Mouse (Mus musculus) adrenal gland, adult 8-10 months (tissue): ENCODE results near the gene Baz1b. TPM values are rescaled to one million over a fixed set of nuclear protein-coding genes. Genes with fewer than 3 reads are reported as not detected.
"Not testable (repeated sequence)": the region's sequence is repeated elsewhere in the genome, so short reads cannot be mapped to it uniquely, and the experiment has no call there.

Source experiments
- DNase-seq: peaks from one replicate; pipeline ENCODE4 v3.0.0; 2022
- total RNA-seq, 4 experiments: library from RNA; stranded (reverse); gene quantifications; 2 replicates each; pipeline ENCODE4 v1.2.4; 2022

Gene Baz1b
- total RNA-seq, 4 experiments from 2014 or later = 71.4 to 118 (median 94.8) TPM

DNA sequence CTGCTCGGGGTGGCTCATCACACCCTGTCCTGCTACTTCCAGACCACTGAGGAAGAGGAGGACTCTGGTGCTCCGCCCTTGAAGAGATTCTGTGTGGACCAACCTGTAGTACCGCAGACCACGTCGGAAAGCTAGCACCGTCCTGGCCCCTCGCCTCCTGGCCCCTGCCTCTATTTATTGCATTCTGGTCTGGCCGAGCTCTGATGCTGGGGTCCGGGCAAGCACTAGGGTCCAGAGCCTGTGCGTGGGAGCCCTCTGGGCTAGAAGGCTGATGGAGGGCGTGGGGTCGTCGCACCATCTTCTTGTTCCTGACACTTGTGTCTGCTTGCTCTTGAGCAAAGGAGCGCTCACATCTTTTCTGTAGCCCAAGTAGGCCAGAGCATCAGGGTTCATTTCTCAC, 6.3 kb upstream of the Baz1b start:
- DNase-seq = no peak

DNA sequence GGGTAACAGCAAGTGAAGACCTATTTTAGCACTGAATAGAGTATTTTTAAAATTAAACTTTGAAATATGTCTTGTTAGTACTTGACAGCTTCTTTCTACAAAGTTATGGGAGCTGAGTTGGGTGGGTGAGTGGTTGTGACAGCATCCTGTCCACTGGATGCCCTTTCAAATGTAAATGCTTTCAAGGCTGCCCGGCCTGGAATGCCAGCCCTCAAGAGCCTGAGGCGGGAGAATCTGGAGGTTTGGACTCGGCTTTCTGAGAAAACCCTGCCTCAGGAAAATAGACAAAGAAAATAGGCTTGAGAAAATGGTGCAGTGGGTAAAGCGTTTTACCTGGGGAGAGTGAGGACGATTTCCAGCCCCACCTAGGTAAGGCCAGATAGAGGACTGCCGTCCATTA, 5.3 kb upstream of the Baz1b start:
- DNase-seq = no peak

DNA sequence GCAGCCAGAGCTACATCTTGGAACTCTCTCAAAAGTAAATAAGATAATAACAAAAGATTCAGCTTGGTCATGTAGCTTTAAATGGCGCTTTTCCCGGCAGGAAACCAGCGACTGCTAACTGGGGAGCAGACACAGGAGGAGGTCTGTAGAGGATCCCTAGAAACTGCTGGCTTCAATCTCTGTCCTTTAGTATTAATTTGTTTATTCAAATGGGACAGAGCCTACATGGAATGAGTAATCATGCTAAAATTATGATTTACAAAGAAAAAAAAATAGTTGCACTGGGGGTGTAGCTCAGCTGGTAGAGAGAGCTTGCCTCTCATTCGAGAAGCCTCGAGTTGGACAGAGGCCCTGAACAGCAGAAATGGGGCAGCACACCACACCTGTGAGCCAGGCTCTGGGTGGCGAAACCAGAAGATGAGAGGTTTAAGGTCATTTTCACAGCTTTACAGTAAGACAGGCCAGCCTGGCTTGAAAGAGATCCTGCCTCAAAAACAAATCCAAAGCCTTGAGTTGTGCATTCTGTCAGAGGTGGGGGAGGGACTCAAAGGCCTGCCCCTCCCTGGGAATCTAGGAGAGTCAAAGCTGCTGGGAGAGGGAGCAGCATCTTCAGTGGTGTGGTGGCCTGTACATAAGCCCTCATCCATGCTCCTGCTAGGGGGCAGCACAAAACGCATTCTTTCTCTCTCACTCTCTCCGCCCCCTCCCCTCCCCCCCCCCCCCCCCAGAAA, 3.8 kb upstream of the Baz1b start:
- DNase-seq = no peak

DNA sequence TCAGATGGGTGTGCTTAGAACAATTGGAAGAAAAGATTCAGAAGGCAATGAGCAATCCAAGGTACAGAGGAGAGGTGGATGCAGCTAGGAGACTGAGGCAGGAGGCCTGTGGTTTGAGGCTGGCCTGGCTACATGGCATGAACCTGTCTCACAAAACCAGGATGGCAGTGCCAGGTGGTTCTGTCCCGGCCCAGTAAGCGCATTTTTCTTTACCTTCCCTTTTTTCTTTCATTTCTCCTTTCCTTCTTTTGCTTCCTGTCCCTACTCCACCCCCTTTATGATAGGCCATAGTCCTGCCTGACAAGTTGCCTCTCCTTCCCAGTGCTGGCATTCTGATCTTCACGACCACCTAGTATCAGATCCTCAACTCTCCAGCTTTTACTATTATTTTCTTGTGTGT, 2.0 kb upstream of the Baz1b start:
- DNase-seq = no peak

DNA sequence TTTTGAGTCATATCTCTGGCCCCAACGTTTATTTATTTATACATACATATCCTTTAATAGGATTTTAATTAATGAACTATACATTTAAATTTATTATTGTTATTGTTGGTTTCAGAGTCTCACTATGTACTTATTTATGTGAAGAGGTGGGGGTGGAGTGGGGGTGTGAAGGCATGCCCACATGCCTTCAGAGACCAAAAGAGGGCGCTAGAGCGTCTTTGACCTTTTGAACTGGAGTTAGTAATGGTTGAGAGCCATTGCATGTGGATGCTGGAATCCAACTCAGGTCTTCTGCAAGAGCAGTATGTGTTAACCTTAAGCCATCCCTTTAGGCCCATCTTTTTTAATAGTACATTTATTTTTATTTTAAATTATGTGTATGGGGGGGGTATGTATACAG, 1.5 kb upstream of the Baz1b start:
- no peak for DNase-seq

DNA sequence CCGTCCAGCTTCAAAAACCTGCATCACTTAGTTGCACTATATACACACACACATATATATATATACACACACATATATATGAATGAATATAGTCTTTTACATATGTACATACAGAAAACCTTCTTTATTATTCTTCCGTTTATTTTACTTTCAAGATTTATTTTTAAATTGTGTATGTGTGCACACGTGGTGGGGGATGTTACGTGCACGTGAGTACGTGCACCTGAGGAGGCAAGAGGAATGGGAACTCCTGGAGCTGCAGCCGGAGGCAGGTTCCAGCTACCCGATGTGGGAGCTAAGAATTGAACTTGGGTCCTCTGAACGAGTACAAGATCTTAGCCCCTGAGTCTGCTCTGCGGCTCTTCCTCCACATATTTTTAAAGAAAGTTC, 838 bp upstream of the Baz1b start:
- DNase-seq = no peak

DNA sequence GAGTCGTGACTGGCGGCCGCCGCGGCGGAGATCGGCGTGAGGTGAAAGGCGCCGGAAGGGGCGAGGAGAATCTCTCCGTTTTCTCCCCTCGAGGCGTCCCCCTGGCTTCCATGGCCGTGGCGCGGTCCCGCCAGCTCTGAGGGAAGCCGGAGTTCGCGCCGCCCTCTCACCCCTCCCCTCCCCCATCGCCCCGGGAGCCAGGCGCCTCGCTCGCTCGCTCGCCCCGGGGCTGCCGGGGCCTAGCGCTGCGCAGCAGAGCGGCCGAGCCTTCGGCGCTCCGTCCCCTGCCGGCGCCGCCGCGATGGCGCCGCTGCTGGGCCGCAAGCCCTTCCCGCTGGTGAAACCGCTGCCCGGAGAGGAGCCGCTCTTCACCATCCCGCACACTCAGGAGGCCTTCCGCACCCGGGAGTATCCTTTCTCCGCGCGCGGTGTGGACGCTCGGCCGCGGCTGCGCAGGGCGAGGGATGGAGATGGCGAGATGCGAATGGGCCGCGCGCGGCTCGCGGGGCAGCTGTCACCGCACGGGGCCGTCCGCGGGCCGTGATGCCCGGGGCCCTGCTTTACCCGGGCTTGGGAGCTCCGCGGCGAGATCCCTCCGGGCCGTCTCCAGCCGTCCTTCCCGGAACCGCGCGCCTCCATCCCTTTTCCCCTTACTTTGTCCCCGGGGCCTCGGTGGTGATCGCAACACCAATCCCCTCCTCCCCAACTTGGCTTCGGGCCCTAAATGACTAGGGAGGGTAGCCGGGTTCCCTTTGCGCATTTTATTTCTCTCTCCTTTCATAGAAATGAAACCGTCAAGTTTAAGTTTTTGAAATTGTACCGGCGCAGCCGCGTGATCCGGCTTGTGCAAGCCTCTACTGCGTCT, 517 bp downstream of the Baz1b start:
- no peak for DNase-seq

DNA sequence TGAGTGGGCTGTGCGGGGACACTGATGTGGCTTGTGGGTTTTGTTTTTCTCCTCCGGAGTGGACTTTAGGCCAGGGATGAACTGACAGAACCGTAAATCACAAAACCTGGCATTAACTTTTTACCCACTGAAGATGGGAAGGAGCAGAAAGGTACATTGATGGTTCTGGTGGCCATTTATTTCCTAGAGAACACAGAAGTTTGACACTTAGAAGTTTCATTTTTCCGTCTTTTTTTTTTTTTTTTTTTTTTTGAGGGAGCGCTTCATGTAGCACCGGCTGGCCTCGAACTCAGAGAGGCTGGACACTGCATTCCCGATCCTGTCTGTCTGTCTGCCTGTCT, 1.1 kb downstream of the Baz1b start:
- no peak for DNase-seq

DNA sequence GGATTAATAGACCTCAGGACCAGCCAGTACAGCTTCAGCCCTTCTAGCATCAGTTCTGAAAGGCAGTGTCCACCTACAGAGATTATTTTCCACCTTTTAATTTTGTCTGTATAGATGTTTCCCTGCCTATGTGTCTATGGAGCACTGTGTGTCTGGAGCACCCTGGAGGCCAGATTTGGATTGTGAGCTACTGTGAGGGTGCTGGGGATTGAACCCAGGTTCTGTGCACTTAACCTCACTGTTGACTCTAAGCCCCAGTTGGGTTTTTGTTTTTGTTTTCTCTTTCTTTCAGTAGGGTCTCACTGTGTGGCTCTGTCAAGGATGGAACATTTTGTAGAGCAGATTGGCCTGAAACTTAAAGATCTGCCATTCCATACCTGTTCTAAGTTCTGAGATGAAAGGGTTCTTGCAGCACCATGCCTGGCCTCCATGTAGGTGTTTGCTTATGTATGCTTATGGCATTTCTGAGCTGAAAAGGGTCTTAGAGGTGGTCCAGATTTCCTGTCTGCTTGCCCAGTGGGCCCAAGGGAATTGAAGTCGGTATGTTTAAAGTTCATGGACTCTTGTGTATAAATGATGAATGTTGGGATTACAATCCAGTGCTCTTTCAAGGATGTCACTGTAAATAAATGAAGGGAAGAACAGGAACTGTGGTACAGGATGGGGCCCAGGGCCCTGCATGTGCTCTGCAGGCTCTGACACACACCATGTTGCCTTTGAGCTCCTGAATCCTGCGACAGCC, 2.4 kb downstream of the Baz1b start:
- DNase-seq = no peak

DNA sequence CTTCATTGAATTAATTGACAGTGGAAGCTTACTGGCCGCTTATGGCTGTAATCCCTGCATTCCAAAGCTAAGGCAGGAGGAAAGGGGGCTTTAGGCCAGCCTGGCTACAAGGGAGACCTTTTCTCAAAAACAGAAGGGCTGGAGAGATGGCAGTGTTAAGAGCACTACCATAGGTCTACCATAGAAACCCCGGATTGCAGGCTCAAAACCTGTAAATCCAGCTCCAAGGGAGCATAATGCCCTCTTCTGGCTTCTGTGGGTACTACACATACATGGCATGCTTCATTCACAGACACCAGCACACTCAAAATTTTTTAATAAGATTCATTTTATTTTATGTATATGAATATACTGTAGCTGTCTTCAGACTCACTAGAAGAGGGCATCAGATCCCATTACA, 4.6 kb downstream of the Baz1b start:
- DNase-seq = no peak

DNA sequence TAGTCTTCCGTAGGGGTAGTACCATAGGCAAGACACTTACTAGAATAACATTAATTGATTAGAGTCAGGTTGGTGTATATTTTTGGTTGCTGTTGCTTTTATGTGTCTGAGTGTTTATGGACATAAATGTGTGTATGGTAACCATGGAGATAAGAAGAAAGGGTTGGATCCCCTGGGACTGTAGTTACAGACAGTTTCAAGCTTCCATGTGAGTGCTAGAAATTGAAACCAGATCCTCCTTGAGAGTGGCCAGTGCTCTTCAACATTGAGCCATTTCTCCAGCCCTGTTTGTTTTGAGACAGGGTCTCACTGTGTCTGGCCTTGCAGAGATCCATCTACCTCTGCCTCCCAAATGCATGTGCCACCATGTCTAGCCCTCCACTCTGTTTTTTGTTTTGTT, 5.4 kb downstream of the Baz1b start:
- DNase-seq = no peak

DNA sequence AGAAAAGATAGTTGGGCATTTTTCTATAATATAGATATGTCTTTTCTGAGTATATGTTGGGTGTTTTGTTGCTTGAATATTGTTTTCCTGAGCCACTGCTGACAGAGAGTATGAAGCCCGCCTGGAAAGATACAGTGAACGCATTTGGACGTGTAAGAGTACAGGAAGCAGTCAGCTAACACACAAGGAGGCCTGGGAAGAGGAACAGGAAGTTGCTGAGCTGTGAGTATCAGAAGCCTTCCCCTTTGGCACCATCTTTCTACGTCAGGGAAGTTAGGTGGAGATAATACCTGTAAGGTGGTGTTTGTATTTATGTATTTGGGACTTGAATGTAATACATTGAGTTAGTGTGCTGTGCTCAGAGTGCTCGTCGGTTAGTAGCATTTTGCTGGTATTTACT, 9.3 kb downstream of the Baz1b start:
- DNase-seq = no peak

DNA sequence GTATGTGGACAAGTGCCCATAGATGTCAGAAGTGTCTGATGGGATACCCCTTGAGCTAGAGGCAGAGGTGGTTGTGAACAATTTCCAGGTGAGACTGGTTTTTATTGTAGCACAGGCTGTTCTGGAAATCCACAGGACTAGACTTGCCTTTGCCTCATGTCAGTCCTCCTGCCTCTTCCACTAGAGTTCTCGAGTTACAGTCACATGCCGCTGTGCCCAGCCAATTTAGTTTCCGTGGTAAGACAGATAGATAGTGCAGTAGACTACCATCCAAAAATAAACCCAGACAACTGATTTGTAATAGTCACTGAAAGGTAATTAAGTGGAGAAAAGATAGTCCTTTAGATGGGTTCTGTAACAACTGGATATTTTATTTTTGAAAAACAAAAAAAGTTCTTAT, 15.7 kb downstream of the Baz1b start:
- DNase-seq = no peak

DNA sequence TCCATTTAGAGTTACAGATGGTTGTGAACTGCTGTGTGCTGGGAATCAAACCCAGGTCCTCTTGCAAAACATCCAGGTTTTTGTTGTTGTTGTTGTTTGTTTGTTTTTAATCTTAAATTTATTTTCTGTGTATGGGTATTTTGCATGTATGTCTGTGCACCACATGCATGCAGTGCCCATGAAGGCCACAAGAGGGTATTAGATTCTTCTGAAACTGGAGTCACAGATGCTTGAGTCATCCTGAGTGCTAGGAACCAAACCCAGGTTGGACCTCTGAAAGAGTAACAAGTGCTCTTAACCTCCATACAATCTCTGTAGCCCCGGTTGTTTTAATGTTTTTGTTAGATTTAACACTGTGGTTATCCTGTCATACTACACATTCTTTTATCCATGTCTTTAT, 21.1 kb downstream of the Baz1b start:
- no peak for DNase-seq

DNA sequence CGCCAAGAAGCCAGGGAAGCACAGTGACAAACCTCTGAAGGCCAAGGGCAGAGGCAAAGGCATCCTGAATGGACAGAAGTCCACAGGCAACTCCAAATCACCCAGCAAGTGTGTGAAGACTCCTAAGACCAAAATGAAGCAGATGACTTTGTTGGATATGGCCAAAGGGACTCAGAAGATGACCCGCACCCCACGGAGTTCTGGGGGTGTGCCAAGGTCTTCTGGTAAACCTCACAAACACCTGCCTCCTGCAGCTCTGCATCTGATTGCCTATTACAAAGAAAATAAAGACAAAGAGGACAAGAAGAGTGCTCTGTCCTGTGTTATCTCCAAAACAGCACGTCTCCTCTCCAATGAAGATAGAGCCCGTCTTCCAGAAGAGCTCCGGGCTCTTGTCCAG, 29.8 kb downstream of the Baz1b start:
- no peak for DNase-seq

DNA sequence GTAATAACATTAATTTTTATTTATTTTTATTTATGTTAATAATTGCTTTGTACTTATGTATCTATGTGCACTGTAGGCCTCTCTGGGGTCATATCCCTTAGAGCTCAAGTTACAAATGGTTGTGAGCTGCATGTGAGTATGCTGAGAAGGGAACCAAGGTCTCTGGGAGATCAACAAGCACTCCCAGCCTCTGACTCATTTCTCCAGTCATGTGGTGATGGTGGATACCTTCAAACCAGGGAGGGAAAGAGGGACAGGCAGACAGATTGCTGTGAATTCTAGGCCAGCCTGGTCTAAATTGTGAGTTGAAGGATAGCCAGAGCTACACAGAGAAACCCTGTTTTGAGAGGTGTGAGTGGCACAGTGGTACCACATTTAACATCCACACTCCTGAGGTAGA, 33.9 kb downstream of the Baz1b start:
- DNase-seq = peak; percentile 42

DNA sequence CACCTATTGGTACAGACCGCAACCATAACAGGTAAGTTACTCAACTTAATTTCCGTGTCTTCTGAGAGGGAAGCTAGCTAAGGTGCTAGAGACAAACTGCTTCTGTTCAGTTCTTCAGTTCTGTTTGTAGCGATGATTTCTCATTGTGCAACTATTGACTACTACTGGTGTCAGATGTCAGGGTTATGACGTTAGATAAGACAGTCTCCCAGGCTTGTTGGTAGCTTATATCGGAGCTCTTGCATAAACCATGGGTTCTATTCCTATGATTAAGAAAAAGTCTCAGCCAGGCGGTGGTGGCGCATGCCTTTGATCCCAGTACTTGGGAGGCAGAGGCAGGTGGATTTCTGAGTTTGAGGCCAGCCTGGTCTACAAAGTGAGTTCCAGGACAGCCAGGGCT, 35.0 kb downstream of the Baz1b start:
- no peak for DNase-seq

DNA sequence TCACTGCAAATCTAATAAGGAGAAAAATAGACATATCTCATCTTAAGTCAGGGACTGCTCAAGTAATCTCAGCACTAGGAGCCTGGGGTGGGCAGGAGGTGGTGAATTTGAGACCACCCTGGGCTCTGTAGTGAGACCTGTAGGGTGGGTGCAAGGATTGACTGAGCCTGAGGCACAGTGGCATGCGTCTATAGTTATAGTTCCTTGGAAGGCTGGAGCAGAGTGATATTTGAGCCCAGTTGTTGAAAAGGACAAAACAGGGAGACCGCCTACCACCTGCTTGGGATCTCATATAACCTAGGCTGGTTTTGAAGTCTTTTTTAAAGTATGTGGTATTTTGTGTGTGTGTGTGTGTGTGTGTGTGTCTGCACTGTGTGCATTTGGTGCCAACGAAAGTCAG, 37.1 kb downstream of the Baz1b start:
- no peak for DNase-seq

DNA sequence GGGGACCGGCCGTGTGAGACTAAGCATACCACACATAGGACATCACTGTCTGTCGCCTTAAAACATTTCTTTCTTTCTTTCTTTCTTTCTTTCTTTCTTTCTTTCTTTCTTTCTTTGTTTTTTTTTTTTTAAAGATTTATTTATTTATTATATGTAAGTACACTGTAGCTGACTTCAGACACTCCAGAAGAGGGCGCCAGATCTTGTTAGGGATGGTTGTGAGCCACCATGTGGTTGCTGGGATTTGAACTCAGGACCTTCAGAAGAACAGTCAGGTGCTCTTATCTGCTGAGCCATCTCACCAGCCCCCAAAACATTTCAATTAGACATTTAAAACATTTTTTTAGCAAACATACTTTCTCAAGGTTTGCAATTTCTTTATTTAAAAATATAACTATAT, 38.8 kb downstream of the Baz1b start:
- DNase-seq = not testable (repeated sequence)

DNA sequence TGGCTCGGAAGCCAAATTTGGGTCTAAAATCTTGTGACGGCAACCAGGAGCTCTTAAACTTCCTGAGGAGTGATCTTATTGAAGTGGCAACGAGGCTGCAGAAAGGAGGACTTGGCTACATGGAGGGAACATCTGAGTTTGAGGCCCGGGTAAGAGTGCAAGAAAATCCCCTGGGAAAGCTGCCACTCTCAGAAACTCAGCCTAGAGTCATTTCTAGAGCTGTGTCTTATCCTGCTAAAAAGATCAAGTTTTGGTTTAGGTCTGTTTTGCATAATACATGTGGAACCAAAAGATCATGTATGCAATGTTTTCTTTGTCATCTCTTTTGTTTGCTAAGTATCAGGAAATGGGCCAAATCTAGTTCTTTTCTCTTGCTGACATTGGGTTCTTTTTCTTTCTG, 43.1 kb downstream of the Baz1b start:
- DNase-seq = no peak

DNA sequence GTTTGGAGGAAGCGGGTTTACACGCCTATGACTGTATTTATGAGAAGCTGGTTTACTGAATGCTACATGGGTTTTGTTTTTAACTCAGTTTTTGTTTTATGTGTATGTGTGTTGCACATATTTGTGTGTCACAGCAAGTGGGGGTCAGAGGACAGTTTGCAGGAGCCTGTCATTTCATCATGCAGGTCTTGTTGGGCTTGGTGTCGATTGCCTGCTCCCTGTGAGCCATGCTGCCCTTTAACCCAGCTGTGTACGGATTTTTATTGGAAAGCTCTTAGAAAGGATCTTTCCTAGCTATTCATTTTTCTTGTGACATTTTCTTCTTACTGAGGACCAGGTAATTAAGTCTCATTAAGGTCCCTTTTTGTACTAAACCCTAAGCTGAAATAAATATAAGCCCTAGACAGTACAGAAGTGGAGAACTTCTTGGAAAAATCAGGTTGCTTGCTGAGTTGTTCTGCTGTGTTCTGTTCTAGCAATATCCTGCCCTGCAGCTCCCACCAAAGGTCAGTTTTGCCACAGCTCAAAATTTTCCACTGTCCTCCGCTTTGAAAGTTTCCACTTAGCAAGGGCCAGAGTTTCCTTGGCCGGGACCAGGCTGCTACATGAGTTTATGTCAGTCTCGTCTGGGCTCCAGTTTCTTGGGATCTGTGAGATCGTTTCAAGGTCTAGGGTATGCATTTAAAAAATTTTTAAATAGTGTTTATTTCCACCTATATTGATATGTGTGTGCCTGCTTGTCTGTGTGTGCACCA, 46.3 kb downstream of the Baz1b start:
- DNase-seq = peak; percentile 68

DNA sequence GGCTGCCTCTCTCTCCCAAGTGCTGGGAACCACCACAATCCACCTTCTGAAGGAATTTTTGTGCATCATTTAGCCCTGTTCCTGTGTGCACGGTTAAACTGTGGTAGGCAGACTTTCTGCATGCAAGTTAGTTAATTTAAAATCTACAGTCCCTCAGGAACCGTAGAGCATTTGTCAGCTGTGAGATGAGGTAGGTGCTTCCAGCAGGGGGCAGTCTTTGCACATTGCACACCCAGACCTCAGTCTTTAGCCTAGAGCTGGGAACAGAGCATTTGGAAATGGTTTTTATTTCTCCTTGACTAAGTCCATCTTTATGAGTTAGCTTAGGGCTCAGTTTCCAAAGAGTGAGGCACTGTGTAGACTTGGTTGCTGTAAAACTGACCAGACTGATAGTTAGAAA, 49.5 kb downstream of the Baz1b start:
- DNase-seq = peak; percentile 35

DNA sequence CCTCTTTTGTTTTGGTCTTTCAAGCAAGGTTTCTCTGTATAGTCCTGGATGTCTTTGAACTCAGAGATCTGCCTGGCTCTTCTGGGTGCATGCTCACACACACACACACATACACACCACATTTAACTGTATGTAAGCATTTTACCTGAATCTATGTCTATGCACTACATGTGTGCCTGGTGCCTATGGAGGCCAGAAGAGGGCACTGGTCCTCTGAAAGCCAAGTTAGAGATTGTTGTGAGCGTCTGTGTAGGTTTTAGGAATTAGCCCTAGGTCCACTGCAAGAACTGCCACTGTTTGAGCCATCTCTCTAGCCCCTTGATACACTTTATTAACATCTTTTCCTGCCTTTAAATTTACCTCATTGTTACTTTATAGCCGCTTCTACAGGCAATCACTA, 51.8 kb downstream of the Baz1b start:
- no peak for DNase-seq
